Mouse (Mus musculus) liver, postnatal 0 days (tissue): ENCODE results near the gene Golph3. TPM values are rescaled to one million over a fixed set of nuclear protein-coding genes. Genes with fewer than 3 reads are reported as not detected.

Experiments
- ATAC-seq: fragments of 200-750 bp; cut with Nextera tagmentation; 2 replicates; pipeline ENCODE4 v1.8.0; 2017; ENCODE audit warnings: mild to moderate bottlenecking, moderate library complexity
- DNase-seq: peaks from one replicate; pipeline ENCODE4 v3.0.0-alpha.2; 2016
- H3K27ac ChIP-seq: fragments of 300-500 bp; sonication (generic); 2 replicates; pipeline ENCODE4 v1.5.1; 2014; ENCODE audit warnings: antibody characterized with exemption, moderate library complexity, mild to moderate bottlenecking, low read depth
- H3K27me3 ChIP-seq: fragments of 300-500 bp; sonication (generic); 2 replicates; pipeline ENCODE4 v1.6.1; 2014; ENCODE audit warnings: low read length, control low read depth, mixed read lengths; ENCODE audit not compliant: insufficient read depth
- H3K36me3 ChIP-seq: fragments of 300-500 bp; sonication (generic); replicated peaks from 2 replicates; pipeline ENCODE4 v1.6.1; 2014; ENCODE audit warnings: mild to moderate bottlenecking, control low read depth, low read length, moderate library complexity, mixed read lengths; ENCODE audit not compliant: insufficient read depth
- H3K4me1 ChIP-seq: fragments of 300-500 bp; sonication (generic); 2 replicates; pipeline ENCODE4 v1.6.1; 2014; ENCODE audit warnings: antibody characterized with exemption, mild to moderate bottlenecking, control low read depth; ENCODE audit not compliant: insufficient read depth
- H3K4me2 ChIP-seq: fragments of 300-500 bp; sonication (generic); 2 replicates; pipeline ENCODE4 v1.6.1; 2014; ENCODE audit warnings: low read depth, mild to moderate bottlenecking, low read length, moderate library complexity, mixed read lengths
- H3K4me3 ChIP-seq: fragments of 300-500 bp; sonication (generic); 2 replicates; pipeline ENCODE4 v1.5.1; 2014; ENCODE audit warnings: low read depth, low read length
- H3K9ac ChIP-seq: fragments of 300-500 bp; sonication (generic); replicated peaks from 2 replicates; pipeline ENCODE4 v1.6.1; 2014; ENCODE audit warnings: mild to moderate bottlenecking, moderate library complexity
- H3K9me3 ChIP-seq: fragments of 300-500 bp; sonication (generic); 2 replicates; pipeline ENCODE4 v1.6.1; 2016; ENCODE audit warnings: mild to moderate bottlenecking, control low read depth, low read length, mixed read lengths
- CTCF ChIP-seq: sonication (generic); IDR thresholded peaks from 2 replicates; pipeline ENCODE4 v1.5.1; 2016; ENCODE audit warnings: antibody characterized with exemption, low read depth
- EP300 ChIP-seq: IDR thresholded peaks from 2 replicates; pipeline ENCODE4 v1.6.1; 2016; ENCODE audit warnings: antibody characterized with exemption, low read depth, mild to moderate bottlenecking
- WGBS: fragments of 180-500 bp; shearing (Covaris S2); extraction: QIAGEN DNeasy Blood & Tissue Kit; methylation state at CpG from one replicate; pipeline ENCODE4 v1.1.7; 2014; ENCODE audit not compliant: insufficient replicate concordance; 5-methylcytosine and 5-hydroxymethylcytosine counted together
- polyA plus RNA-seq: library from polyadenylated mRNA; unstranded; fragments of >200 nt; fragmentation: Nextera tagmentation; extraction: Ambion mirVana; gene quantifications from 2 replicates; pipeline ENCODE4 v1.2.1, GENCODE M21; 2015

The Golph3 gene
- polyA plus RNA-seq, 1 experiment from 2014 or later, result 35.8 TPM

DNA sequence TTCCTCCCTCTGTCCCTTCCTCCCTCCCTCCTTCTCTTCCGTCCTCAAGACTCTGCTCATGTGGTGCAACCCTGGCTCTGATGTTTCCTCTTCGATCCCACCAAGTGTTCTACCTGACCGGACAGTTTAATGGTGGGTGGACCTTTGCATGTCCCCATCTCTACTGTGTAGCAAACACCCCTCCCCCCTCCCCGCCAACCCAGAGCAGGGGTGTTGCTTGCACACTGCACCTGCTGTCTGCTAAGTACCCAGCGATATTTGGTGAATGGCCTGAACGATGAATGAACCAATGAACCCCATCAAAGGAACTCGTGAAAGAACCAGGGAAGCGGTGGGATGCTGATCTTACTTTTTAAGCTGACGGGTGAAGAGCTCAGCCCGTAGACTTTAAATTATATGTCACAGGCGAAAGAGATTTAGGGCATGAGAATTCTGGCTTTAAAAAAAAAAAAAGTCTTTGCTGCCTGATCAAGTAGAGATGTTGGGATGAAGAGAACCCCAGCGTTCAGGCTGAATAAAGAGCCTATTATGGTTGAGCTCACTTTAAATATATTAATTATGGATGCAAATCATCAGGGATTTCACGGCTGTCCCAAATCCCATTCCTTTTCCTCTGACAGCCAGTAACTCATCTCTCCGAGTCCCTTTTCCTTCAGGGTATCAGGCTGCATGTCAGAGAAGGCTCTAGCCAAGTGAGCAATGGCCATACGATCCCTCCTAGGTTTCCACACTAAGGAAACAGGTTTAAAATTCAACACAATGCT, 67.7 kb downstream of the Golph3 start:
- H3K9me3 ChIP-seq, result no peaks in the 10 kb centered on the region
- TF ChIP-seq CTCF (no peak), EP300 (no peak)
- ATAC-seq, result no peak
- H3K4me3 ChIP-seq, result no peak overlapping the region
- no peaks in the 10 kb centered on the region for H3K27me3 ChIP-seq
- no peak overlapping the region for H3K9ac ChIP-seq
- H3K27ac ChIP-seq, result no peak overlapping the region
- no peak for DNase-seq
- no peak overlapping the region for H3K4me2 ChIP-seq
- no peaks in the 10 kb centered on the region for H3K4me1 ChIP-seq
- WGBS, result 86% methylated on average over 15 of the region's 15 CpGs
- no peaks in the 10 kb centered on the region for H3K36me3 ChIP-seq

DNA sequence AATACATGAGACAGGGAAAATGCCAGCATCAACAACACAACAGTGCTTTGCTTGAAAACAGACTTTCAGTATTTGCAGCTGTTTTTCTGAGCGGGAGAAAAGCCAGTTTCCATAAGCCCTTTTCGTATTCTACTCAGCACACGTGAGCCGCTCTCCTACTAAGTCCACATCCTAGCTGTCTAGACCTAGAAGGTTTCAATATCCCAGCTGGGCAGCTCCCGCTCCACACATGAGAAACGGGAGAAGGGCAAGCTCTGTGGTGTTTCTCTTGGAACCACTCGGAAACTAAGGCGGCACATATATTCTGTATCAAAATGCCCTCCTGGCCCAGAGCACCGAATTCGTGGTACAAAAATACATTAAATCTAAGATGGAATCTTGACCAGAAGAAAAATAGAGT, 73.5 kb downstream of the Golph3 start:
- Histone ChIP-seq H3K27ac (no peak overlapping the region), H3K4me1 (no peaks in the 10 kb centered on the region), H3K27me3 (no peaks in the 10 kb centered on the region), H3K9ac (no peak overlapping the region), H3K4me2 (no peak overlapping the region), H3K9me3 (no peaks in the 10 kb centered on the region), H3K4me3 (no peak overlapping the region), H3K36me3 (no peaks in the 10 kb centered on the region)
- DNase-seq (no peak), ATAC-seq (no peak)
- 88% methylated on average over 10 of the region's 10 CpGs for WGBS
- no peak for TF ChIP-seq EP300

DNA sequence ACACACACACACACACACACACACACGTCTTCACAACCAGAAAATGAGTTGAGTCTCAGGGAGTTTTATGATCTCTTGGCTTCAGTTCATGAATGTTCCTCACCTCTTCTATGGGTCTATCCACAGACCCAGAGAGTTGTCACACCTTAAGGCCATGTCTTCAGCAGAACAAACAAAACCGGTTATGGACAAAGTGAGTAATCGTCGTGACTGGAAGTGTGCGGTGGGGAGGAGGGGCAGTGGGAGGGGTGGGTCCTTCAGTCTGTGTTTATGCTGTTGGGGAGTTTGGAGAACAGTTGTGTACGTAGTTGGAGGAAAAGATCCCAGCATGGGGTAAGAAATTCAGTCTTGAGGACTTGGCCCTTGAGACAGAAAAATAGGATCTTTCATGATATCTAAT, 75.8 kb downstream of the Golph3 start:
- H3K9ac ChIP-seq, result no peak overlapping the region
- no peak overlapping the region for H3K4me2 ChIP-seq
- DNase-seq (no peak), ATAC-seq (no peak)
- TF ChIP-seq CTCF, result no peak
- TF ChIP-seq EP300, result no peak
- H3K9me3 ChIP-seq, result no peaks in the 10 kb centered on the region
- H3K36me3 ChIP-seq, result no peaks in the 10 kb centered on the region
- 74% methylated on average over 6 of the region's 6 CpGs for WGBS
- H3K4me1 ChIP-seq, result no peaks in the 10 kb centered on the region
- H3K27ac ChIP-seq, result no peak overlapping the region
- no peaks in the 10 kb centered on the region for H3K27me3 ChIP-seq
- no peak overlapping the region for H3K4me3 ChIP-seq

Other genes starting within 250 kb of the Golph3 start
- gene Zfr, start 203.6 kb upstream of the Golph3 start, polyA plus RNA-seq, result 26.6 and 33.5 TPM in 2 replicates
- 3.9 and 4.0 TPM in 2 replicates for gene Mtmr12, start 116.4 kb upstream of the Golph3 start, polyA plus RNA-seq
- gene 1810049J17Rik, start 449 bp downstream of the Golph3 start, polyA plus RNA-seq, result 0.79 and 1.1 TPM in 2 replicates